Mouse (Mus musculus): ENCODE measurements around the gene Unc119b. TPM values are rescaled to one million over a fixed set of nuclear protein-coding genes. Genes with fewer than 3 reads are reported as not detected.
"Not testable (repeated sequence)": the region's sequence is repeated elsewhere in the genome, so short reads cannot be mapped to it uniquely, and the experiment has no call there.

Unc119b gene
- polyA plus RNA-seq, 1 experiment from 2014 or later, result 62.6 TPM

DNA sequence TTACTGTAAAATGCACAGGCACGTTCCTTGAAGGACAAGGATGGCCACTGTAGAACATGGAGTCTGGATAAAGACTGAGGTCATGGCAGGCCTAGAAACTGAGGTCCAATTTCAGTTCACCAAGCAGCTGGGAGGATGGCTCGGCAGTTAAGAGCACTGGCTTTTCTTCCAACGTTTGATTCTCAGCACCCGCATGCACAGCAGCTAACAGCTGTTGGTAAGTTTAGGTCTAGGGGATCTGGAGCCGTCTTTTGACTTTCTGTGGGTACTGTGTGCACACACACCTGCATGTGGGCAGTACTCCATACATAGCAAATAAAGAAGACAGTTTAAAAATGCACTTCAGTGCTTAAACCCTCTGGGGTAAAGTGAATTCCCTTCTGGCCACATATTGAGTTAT lies 53.1 kb downstream of the Unc119b start:
- Histone ChIP-seq H3K27ac (no peak overlapping the region), H3K36me3 (peaks cover 69% of the 10 kb centered on the region), H3K4me2 (no peak overlapping the region), H3K9me3 (no peaks in the 10 kb centered on the region), H3K4me3 (replicated peaks) (no peak overlapping the region), H3K27me3 (no peaks in the 10 kb centered on the region), H3K9ac (replicated peaks) (no peak overlapping the region), H3K4me1 (replicated peaks) (no peaks in the 10 kb centered on the region)
- no peak for ATAC-seq (ENCODE audit: insufficient number of reproducible peaks, insufficient read depth, low FRiP score, low TSS enrichment, low read depth)
- WGBS, result 81% methylated on average over 5 of the region's 5 CpGs

DNA sequence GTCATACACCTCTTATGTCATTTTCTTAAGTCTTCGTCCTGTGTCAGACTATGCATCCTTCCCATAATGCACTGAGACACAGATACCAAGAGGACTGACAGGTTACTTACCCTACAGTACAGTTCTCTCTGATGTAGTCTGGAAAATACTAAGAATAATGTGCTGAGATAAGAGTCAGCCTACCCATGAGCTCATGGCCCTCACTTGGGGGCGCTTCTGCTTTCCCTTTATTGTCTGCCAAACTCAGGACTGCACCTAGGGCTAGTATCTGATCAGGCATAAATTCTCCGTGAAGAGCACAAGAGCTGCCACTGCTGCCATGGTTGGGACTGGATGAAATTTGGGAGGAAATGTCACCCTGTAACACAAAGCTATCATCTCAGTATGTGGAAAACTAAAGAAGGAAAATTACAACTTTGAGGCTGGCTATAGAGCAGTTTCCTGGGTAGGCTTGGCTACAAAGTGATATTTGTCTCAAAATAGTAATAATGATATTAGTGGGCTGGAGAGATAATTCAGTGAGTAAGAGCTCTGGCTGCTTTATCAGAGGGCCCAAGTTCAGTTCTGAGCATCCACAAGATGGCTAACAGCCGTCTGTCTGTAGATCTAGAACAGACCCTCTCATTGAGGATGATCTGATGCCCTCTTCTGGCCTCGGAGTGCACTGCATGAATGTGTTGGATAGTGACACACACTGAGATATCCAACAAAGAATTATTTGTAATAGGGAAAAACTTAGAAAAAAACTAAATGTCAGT lies 58.5 kb downstream of the Unc119b start:
- no peak overlapping the region for H3K4me2 ChIP-seq
- H3K27ac ChIP-seq, result no peak overlapping the region
- H3K27me3 ChIP-seq, result no peaks in the 10 kb centered on the region
- H3K4me1 ChIP-seq (replicated peaks), result peaks cover 13% of the 10 kb centered on the region; the same call in 1 of the 2 replicates
- ATAC-seq (ENCODE audit: insufficient number of reproducible peaks, insufficient read depth, low FRiP score, low TSS enrichment, low read depth), result no peak
- WGBS, result 61% methylated on average over 5 of the region's 5 CpGs
- H3K36me3 ChIP-seq, result peaks cover 40% of the 10 kb centered on the region
- no peak overlapping the region for H3K9ac ChIP-seq (replicated peaks)
- H3K9me3 ChIP-seq, result no peaks in the 10 kb centered on the region
- no peak overlapping the region for H3K4me3 ChIP-seq (replicated peaks)

DNA sequence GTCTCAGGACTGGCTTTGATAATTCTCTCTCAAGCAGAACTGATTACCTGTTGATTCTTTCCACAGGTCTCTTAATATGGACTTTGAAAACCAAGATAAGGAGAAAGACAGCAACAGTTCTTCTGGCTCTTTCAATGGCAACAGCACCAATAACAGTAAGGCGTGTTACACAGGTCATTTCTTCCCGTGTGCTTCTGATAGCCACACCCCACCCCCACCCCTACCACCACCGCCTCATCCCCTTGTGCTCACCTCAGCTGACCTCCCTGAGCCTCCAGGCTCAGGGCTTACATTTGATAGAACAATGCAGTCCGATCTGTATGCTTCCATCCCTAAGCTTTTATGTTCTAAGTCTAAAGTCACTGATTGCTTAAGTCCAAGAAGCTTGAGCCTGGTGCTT lies 60.0 kb downstream of the Unc119b start:
- ATAC-seq (ENCODE audit: insufficient number of reproducible peaks, insufficient read depth, low FRiP score, low TSS enrichment, low read depth), result no peak
- 82% methylated on average over 4 of the region's 4 CpGs for WGBS

DNA sequence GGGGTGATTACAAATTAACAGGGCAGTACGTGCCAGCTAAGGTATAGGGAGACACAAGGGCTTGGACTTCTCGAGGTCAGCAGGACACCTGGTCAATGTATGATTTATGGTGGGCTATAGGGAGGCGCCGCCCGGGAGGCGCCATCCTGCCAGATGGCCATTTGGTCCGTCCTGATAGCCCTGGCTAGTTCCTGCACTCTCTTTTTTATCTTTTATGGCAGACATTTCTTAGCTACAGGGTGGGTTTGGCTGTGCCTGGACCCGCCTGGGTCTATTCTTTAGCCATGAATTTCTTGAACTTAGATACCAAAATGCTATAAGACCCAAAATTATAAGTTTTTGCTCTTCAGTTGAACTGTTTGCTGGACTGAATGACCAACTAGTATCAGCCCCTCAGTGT lies 61.5 kb downstream of the Unc119b start:
- not testable (repeated sequence) for H3K4me3 ChIP-seq (replicated peaks); H3K4me2 ChIP-seq; H3K27me3 ChIP-seq; H3K27ac ChIP-seq; H3K9ac ChIP-seq (replicated peaks); ATAC-seq (ENCODE audit: insufficient number of reproducible peaks, insufficient read depth, low FRiP score, low TSS enrichment, low read depth); H3K9me3 ChIP-seq
- Histone ChIP-seq H3K36me3 (peaks cover 32% of the 10 kb centered on the region), H3K4me1 (replicated peaks) (peaks cover 17% of the 10 kb centered on the region; the same call in 1 of the 2 replicates)
- 13% methylated on average over 8 of the region's 8 CpGs for WGBS

More for the DNA sequence above, 60.0 kb downstream of the Unc119b start:
- no peaks in the 10 kb centered on the region for H3K27me3 ChIP-seq
- H3K27ac ChIP-seq, result no peak overlapping the region
- H3K4me2 ChIP-seq, result no peak overlapping the region
- H3K9me3 ChIP-seq, result no peaks in the 10 kb centered on the region
- peaks cover 34% of the 10 kb centered on the region for H3K36me3 ChIP-seq
- no peak overlapping the region for H3K4me3 ChIP-seq (replicated peaks)
- H3K9ac ChIP-seq (replicated peaks), result no peak overlapping the region
- peaks cover 17% of the 10 kb centered on the region; the same call in 1 of the 2 replicates for H3K4me1 ChIP-seq (replicated peaks)

Other genes starting within 250 kb of the Unc119b start
- gene Oasl2, start 238.0 kb downstream of the Unc119b start, polyA plus RNA-seq (2016; fragmentation: Nextera tagmentation; extraction: Ambion mirVana), result 0.74 and 1.2 TPM in 2 replicates
- 0.67 and 0.73 TPM in 2 replicates for gene Oasl1, start 211.7 kb downstream of the Unc119b start, polyA plus RNA-seq (2016; fragmentation: Nextera tagmentation; extraction: Ambion mirVana)
- gene 2210016L21Rik, start 192.8 kb downstream of the Unc119b start, polyA plus RNA-seq (2016; fragmentation: Nextera tagmentation; extraction: Ambion mirVana), result 65.0 and 67.4 TPM in 2 replicates
- not detected in 2 replicates for gene Hnf1a, start 163.9 kb downstream of the Unc119b start, polyA plus RNA-seq (2016; fragmentation: Nextera tagmentation; extraction: Ambion mirVana)
- gene Sppl3, start 123.8 kb downstream of the Unc119b start, polyA plus RNA-seq (2016; fragmentation: Nextera tagmentation; extraction: Ambion mirVana), result 17.3 and 36.9 TPM in 2 replicates
- 36.3 and 38.8 TPM in 2 replicates for gene Gm10401, start 36.7 kb downstream of the Unc119b start, polyA plus RNA-seq (2016; fragmentation: Nextera tagmentation; extraction: Ambion mirVana)
- 65.2 and 69.5 TPM in 2 replicates for gene Acads, start 15.6 kb downstream of the Unc119b start, polyA plus RNA-seq (2016; fragmentation: Nextera tagmentation; extraction: Ambion mirVana)
- 76.6 and 89.6 TPM in 2 replicates for gene Mlec, start 23.2 kb upstream of the Unc119b start, polyA plus RNA-seq (2016; fragmentation: Nextera tagmentation; extraction: Ambion mirVana)
- 1.1 and 1.3 TPM in 2 replicates for gene Cabp1, start 59.4 kb upstream of the Unc119b start, polyA plus RNA-seq (2016; fragmentation: Nextera tagmentation; extraction: Ambion mirVana)
- 93.9 and 104 TPM in 2 replicates for gene Pop5, start 100.9 kb upstream of the Unc119b start, polyA plus RNA-seq (2016; fragmentation: Nextera tagmentation; extraction: Ambion mirVana)
- gene Rnf10, start 137.9 kb upstream of the Unc119b start, polyA plus RNA-seq (2016; fragmentation: Nextera tagmentation; extraction: Ambion mirVana), result 174 and 184 TPM in 2 replicates
- 39.0 and 44.0 TPM in 2 replicates for gene Coq5, start 144.7 kb upstream of the Unc119b start, polyA plus RNA-seq (2016; fragmentation: Nextera tagmentation; extraction: Ambion mirVana)
- 1,818 and 1,898 TPM in 2 replicates for gene Dynll1, start 166.0 kb upstream of the Unc119b start, polyA plus RNA-seq (2016; fragmentation: Nextera tagmentation; extraction: Ambion mirVana)
- 444 and 480 TPM in 2 replicates for gene Srsf9, start 192.2 kb upstream of the Unc119b start, polyA plus RNA-seq (2016; fragmentation: Nextera tagmentation; extraction: Ambion mirVana)
- gene Gatc, start 206.2 kb upstream of the Unc119b start, polyA plus RNA-seq (2016; fragmentation: Nextera tagmentation; extraction: Ambion mirVana), result 27.3 and 30.6 TPM in 2 replicates
- 65.4 and 67.0 TPM in 2 replicates for gene Triap1, start 206.2 kb upstream of the Unc119b start, polyA plus RNA-seq (2016; fragmentation: Nextera tagmentation; extraction: Ambion mirVana)
- gene Cox6a1, start 214.0 kb upstream of the Unc119b start, polyA plus RNA-seq (2016; fragmentation: Nextera tagmentation; extraction: Ambion mirVana), result 668 and 680 TPM in 2 replicates